Mouse (Mus musculus) layer of hippocampus, adult 9-10 months (tissue): ENCODE measurements around the gene Gpr4.
A peak's percentile ranks its signal among the peaks of the same experiment; 100 is the strongest.

Experiments
- DNase-seq: peaks from one replicate; pipeline ENCODE4 v3.0.0; 2022; ENCODE audit warnings: low spot score

The Gpr4 gene

GRCm38 (mm10) chr7:19194676-19195075 lies 17.7 kb upstream of the Gpr4 start:
- DNase-seq, result no peak

GRCm38 (mm10) chr7:19196676-19197075 lies 15.7 kb upstream of the Gpr4 start:
- no peak for DNase-seq

- no peak for DNase-seq
Measured at GRCm38 (mm10) chr7:19197985-19198384, 14.4 kb upstream of the Gpr4 start.

GRCm38 (mm10) chr7:19201660-19202059 lies 10.7 kb upstream of the Gpr4 start:
- no peak for DNase-seq

GRCm38 (mm10) chr7:19202065-19202850 lies 10.1 kb upstream of the Gpr4 start:
- DNase-seq, result no peak

GRCm38 (mm10) chr7:19208201-19208910 lies 4.0 kb upstream of the Gpr4 start:
- no peak for DNase-seq

- peak; percentile 54 for DNase-seq
Measured at GRCm38 (mm10) chr7:19208944-19209472, 3.3 kb upstream of the Gpr4 start.

- no peak for DNase-seq
Measured at GRCm38 (mm10) chr7:19209494-19209893, 2.8 kb upstream of the Gpr4 start.

GRCm38 (mm10) chr7:19210010-19210409 lies 2.3 kb upstream of the Gpr4 start:
- no peak for DNase-seq

- no peak for DNase-seq
Measured at GRCm38 (mm10) chr7:19211041-19211675, 1.2 kb upstream of the Gpr4 start.

GRCm38 (mm10) chr7:19213385-19213784 lies 1.0 kb downstream of the Gpr4 start:
- DNase-seq, result no peak

GRCm38 (mm10) chr7:19214369-19214768 lies 2.0 kb downstream of the Gpr4 start:
- DNase-seq, result no peak

- DNase-seq, result no peak
Measured at GRCm38 (mm10) chr7:19214940-19215339, 2.6 kb downstream of the Gpr4 start.

GRCm38 (mm10) chr7:19217492-19217891 lies 5.2 kb downstream of the Gpr4 start:
- DNase-seq, result no peak

GRCm38 (mm10) chr7:19217944-19218343 lies 5.6 kb downstream of the Gpr4 start:
- no peak for DNase-seq

- no peak for DNase-seq
Measured at GRCm38 (mm10) chr7:19220061-19220460, 7.7 kb downstream of the Gpr4 start.

- no peak for DNase-seq
Measured at GRCm38 (mm10) chr7:19222189-19222588, 9.9 kb downstream of the Gpr4 start.

GRCm38 (mm10) chr7:19222875-19223274 lies 10.5 kb downstream of the Gpr4 start:
- no peak for DNase-seq

- no peak for DNase-seq
Measured at GRCm38 (mm10) chr7:19224933-19225332, 12.6 kb downstream of the Gpr4 start.

- peak; percentile 24 for DNase-seq
Measured at GRCm38 (mm10) chr7:19226817-19227797, 14.8 kb downstream of the Gpr4 start.
